Mouse (Mus musculus) C2C12 (cell line): Measurements from ENCODE around the gene Pla2g12b. TPM values are rescaled to one million over a fixed set of nuclear protein-coding genes. Genes with fewer than 3 reads are reported as not detected.

Source experiments
- H3K27me3 ChIP-seq: one replicate; pipeline ENCODE4 v1.6.1; 2011; ENCODE audit not compliant: control insufficient read depth, insufficient read depth, insufficient read length
- H3K36me3 ChIP-seq: one replicate; pipeline ENCODE4 v1.6.1; 2011; ENCODE audit not compliant: control insufficient read depth, insufficient read depth
- H3K4me3 ChIP-seq: one replicate; pipeline ENCODE4 v1.5.1; 2011; ENCODE audit warnings: mild to moderate bottlenecking, control low read depth; ENCODE audit not compliant: poor library complexity, insufficient read depth, severe bottlenecking
- H3K79me2 ChIP-seq: one replicate; pipeline ENCODE4 v1.6.1; 2011; ENCODE audit not compliant: control insufficient read depth, insufficient read depth
- H3K79me3 ChIP-seq: one replicate; pipeline ENCODE4 v1.6.1; 2011; ENCODE audit warnings: low read depth, control low read depth
- H3ac ChIP-seq: one replicate; pipeline ENCODE3; 2011; ENCODE audit warnings: low read depth; ENCODE audit not compliant: control insufficient read depth, insufficient read length
- CEBPB ChIP-seq: IDR thresholded peaks from one replicate; pipeline ENCODE4 v1.6.1; 2011; ENCODE audit warnings: low read depth, mild to moderate bottlenecking, control low read depth, moderate library complexity
- CTCF ChIP-seq: IDR thresholded peaks from one replicate; pipeline ENCODE4 v1.5.1; 2011; ENCODE audit not compliant: control insufficient read depth, insufficient read depth, insufficient read length
- FOSL1 ChIP-seq: IDR thresholded peaks from one replicate; pipeline ENCODE4 v1.8.0; 2011; ENCODE audit warnings: mild to moderate bottlenecking, low read length; ENCODE audit not compliant: poor library complexity, insufficient read depth, severe bottlenecking
- MAX ChIP-seq: IDR thresholded peaks from one replicate; pipeline ENCODE4 v1.6.1; 2011; ENCODE audit warnings: mild to moderate bottlenecking, control low read depth
- MYOD1 ChIP-seq: IDR thresholded peaks from one replicate; pipeline ENCODE4 v1.6.1; 2011; ENCODE audit warnings: low read depth; ENCODE audit not compliant: control insufficient read depth, insufficient read length
- MYOG ChIP-seq: IDR thresholded peaks from one replicate; pipeline ENCODE4 v1.6.1; 2011; ENCODE audit not compliant: control insufficient read depth, insufficient read length; ENCODE audit errors: extremely low read depth
- USF1 ChIP-seq: IDR thresholded peaks from one replicate; pipeline ENCODE4 v1.6.1; 2011; ENCODE audit warnings: low read depth, mild to moderate bottlenecking, control low read depth, moderate library complexity
- polyA plus RNA-seq: library from polyadenylated mRNA; unstranded; fragments of >200 nt; fragmentation: generic; extraction: Trizol; gene quantifications from one replicate; pipeline ENCODE4 v1.2.1, GENCODE M21; 2012; ENCODE audit warnings: missing spikeins

Pla2g12b gene
- polyA plus RNA-seq, 1 experiment, result not detected

GRCm38 (mm10) chr10:59430701-59431218 lies 27.3 kb downstream of the Pla2g12b start:
- H3K79me3 ChIP-seq, result no peaks in the 10 kb centered on the region
- no peaks in the 10 kb centered on the region for H3K36me3 ChIP-seq
- peak; percentile 84 for TF ChIP-seq FOSL1
- TF ChIP-seq MYOG, result no peak
- TF ChIP-seq MYOD1, result peak; percentile 2
- peak; percentile 64 for TF ChIP-seq CEBPB
- no peak for TF ChIP-seq CTCF
- H3K79me2 ChIP-seq, result no peaks in the 10 kb centered on the region
- H3K4me3 ChIP-seq, result no peak overlapping the region
- no peaks in the 10 kb centered on the region for H3K27me3 ChIP-seq
- no peak overlapping the region for H3ac ChIP-seq

- no peaks in the 10 kb centered on the region for H3K79me2 ChIP-seq
- TF ChIP-seq MYOD1, result no peak
- TF ChIP-seq CEBPB, result no peak
- TF ChIP-seq MYOG, result no peak
- no peak for TF ChIP-seq CTCF
- TF ChIP-seq FOSL1, result no peak
- TF ChIP-seq MAX, result no peak
- TF ChIP-seq USF1, result no peak
- no peak overlapping the region for H3K4me3 ChIP-seq
- no peaks in the 10 kb centered on the region for H3K36me3 ChIP-seq
- H3ac ChIP-seq, result no peak overlapping the region
- no peaks in the 10 kb centered on the region for H3K79me3 ChIP-seq
- no peaks in the 10 kb centered on the region for H3K27me3 ChIP-seq
These were observed 32.3 kb downstream of the Pla2g12b start for GRCm38 (mm10) chr10:59435746-59436145.

- TF ChIP-seq CEBPB (no peak), CTCF (no peak), MYOG (no peak), FOSL1 (no peak), MYOD1 (no peak), USF1 (no peak), MAX (no peak)
- Histone ChIP-seq H3K79me2 (no peaks in the 10 kb centered on the region), H3K27me3 (no peaks in the 10 kb centered on the region), H3K4me3 (no peak overlapping the region), H3ac (no peak overlapping the region), H3K36me3 (no peaks in the 10 kb centered on the region), H3K79me3 (no peaks in the 10 kb centered on the region)
These were observed 35.2 kb downstream of the Pla2g12b start for GRCm38 (mm10) chr10:59438651-59439050.

GRCm38 (mm10) chr10:59439508-59439931 lies 36.1 kb downstream of the Pla2g12b start:
- Histone ChIP-seq H3K36me3 (no peaks in the 10 kb centered on the region), H3K27me3 (no peaks in the 10 kb centered on the region), H3K79me3 (no peaks in the 10 kb centered on the region), H3ac (no peak overlapping the region), H3K4me3 (no peak overlapping the region), H3K79me2 (no peaks in the 10 kb centered on the region)
- TF ChIP-seq CTCF, result no peak
- no peak for TF ChIP-seq MYOG
- TF ChIP-seq USF1, result no peak
- no peak for TF ChIP-seq FOSL1
- TF ChIP-seq MYOD1, result no peak
- TF ChIP-seq MAX, result no peak
- no peak for TF ChIP-seq CEBPB

- Histone ChIP-seq H3K4me3 (no peak overlapping the region), H3K79me2 (no peaks in the 10 kb centered on the region), H3ac (no peak overlapping the region), H3K27me3 (no peaks in the 10 kb centered on the region), H3K36me3 (no peaks in the 10 kb centered on the region), H3K79me3 (no peaks in the 10 kb centered on the region)
- TF ChIP-seq CEBPB, result no peak
- TF ChIP-seq FOSL1, result no peak
- TF ChIP-seq MYOG, result no peak
- no peak for TF ChIP-seq MYOD1
These were observed 36.7 kb downstream of the Pla2g12b start for GRCm38 (mm10) chr10:59440177-59440576.

GRCm38 (mm10) chr10:59441735-59442134 lies 38.3 kb downstream of the Pla2g12b start, which contains the start of gene Oit3:
TSS of gene Oit3 (minus strand) at chr10:59441778.
- Histone ChIP-seq H3ac (no peak within 1 kb of the TSS), H3K36me3 (no peaks in the 10 kb centered on the region), H3K79me3 (no peaks in the 10 kb centered on the region), H3K79me2 (no peaks in the 10 kb centered on the region), H3K4me3 (no peak within 1 kb of the TSS), H3K27me3 (no peaks in the 10 kb centered on the region)
- TF ChIP-seq MAX (no peak), CEBPB (no peak), USF1 (no peak), MYOG (no peak), MYOD1 (no peak), CTCF (no peak)
